ENCODE assay signal across 9 mouse cellular contexts in the genomic region with DNA sequence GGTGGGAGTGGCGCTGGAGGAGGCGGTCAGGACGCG. TPM values are rescaled to one million over a fixed set of nuclear protein-coding genes. Genes with fewer than 3 reads are reported as not detected.
DNase-seq lines count a peak whose midpoint lies in the region; ATAC-seq and TF ChIP-seq lines count a peak whose summit lies in the region.
"Had no signal": no experiment of that assay in that cellular context is flagged by ENCODE, and none has a peak within 500 bp of the region (broad histone marks: within the 10 kb centered on the region; RNA-seq: fewer than 3 reads in every experiment).

Gene Adora2a, plus strand, starts transcription at position 6 of the 36 bp plus-strand sequence.

- H3K27ac ChIP-seq in kidney, adult 2 months (ENCODE audit: insufficient read depth, low read depth, low read length), result peak within 1 kb of the TSS; percentile 54
- peak within 1 kb of the TSS; percentile 72 for H3K27ac ChIP-seq in bone marrow, adult 2 months (ENCODE audit: control insufficient read depth, insufficient read depth, low read depth, low read length, poor library complexity)
- H3K27ac ChIP-seq in liver, postnatal 0 days (ENCODE audit: low read depth), result peak within 1 kb of the TSS; percentile 46

- H3K9me3 ChIP-seq in liver, postnatal 0 days (ENCODE audit: low read length), result no peaks in the 10 kb centered on the region
- H3K9me3 ChIP-seq: G1E had no signal

- TF ChIP-seq CTCF in kidney, adult 2 months (conservative IDR thresholded peaks at IDR 0.05; ENCODE audit: insufficient read depth, insufficient read length, low read depth, low read length), result no peak
- no peak for TF ChIP-seq CTCF in bone marrow, adult 2 months (IDR thresholded peaks at IDR 0.05; ENCODE audit: control insufficient read depth, insufficient read depth, low read length)
- no peak for TF ChIP-seq CTCF in liver, postnatal 0 days (IDR thresholded peaks at IDR 0.05; ENCODE audit: low read depth)

- H3K9ac ChIP-seq in liver, postnatal 0 days (replicated peaks), result peak within 1 kb of the TSS; percentile 61

- DNase-seq in kidney, adult 2 months, result no peak
- DNase-seq in kidney, adult 8-10 months, result no peak
- no peak for DNase-seq in liver, postnatal 0 days
- no peak for DNase-seq in adrenal gland, postnatal 25 days
- DNase-seq in Muller cell, postnatal 12 days (ENCODE audit: inconsistent ontology term), result no peak

- H3K4me2 ChIP-seq in liver, postnatal 0 days (ENCODE audit: low read depth, low read length), result peak within 1 kb of the TSS; percentile 71

- H3K27me3 ChIP-seq in kidney, adult 2 months (replicated peaks; ENCODE audit: control insufficient read depth, insufficient read depth, low read length), result no peaks in the 10 kb centered on the region
- peaks cover 22% of the 10 kb centered on the region for H3K27me3 ChIP-seq in liver, postnatal 0 days (ENCODE audit: insufficient read depth, low read length)

- H3K4me1 ChIP-seq in kidney, adult 2 months (ENCODE audit: control insufficient read depth, insufficient read depth, low read length), result no peaks in the 10 kb centered on the region
- H3K4me1 ChIP-seq in bone marrow, adult 2 months (ENCODE audit: control insufficient read depth, insufficient read depth, low read length), result peaks cover 1% of the 10 kb centered on the region
- H3K4me1 ChIP-seq in liver, postnatal 0 days (ENCODE audit: insufficient read depth), result peaks cover 29% of the 10 kb centered on the region

- TF ChIP-seq EP300 in liver, postnatal 0 days (IDR thresholded peaks at IDR 0.05; ENCODE audit: low read depth), result no peak

- peak within 1 kb of the TSS; percentile 58 for H3K4me3 ChIP-seq in kidney, adult 2 months (ENCODE audit: insufficient read depth, low read depth, low read length)
- peak within 1 kb of the TSS; percentile 58 for H3K4me3 ChIP-seq in bone marrow, adult 2 months (replicated peaks; ENCODE audit: control insufficient read depth, low read depth, low read length)
- H3K4me3 ChIP-seq in liver, postnatal 0 days (ENCODE audit: low read depth, low read length), result peak within 1 kb of the TSS; percentile 60

- 3% methylated on average over 4 of the region's 4 CpGs for WGBS in kidney, adult 2 months
- WGBS in bone marrow, adult 2 months, result 4% methylated on average over 3 of the region's 4 CpGs
- WGBS in liver, postnatal 0 days (ENCODE audit: insufficient replicate concordance), result 0% methylated on average over 4 of the region's 4 CpGs

- no peaks in the 10 kb centered on the region for H3K36me3 ChIP-seq in kidney, adult 2 months (ENCODE audit: control insufficient read depth, insufficient read depth, low read length)
- peaks cover under 1% of the 10 kb centered on the region; the same call in 1 of the 2 replicates for H3K36me3 ChIP-seq in liver, postnatal 0 days (replicated peaks; ENCODE audit: insufficient read depth, low read length)

- TF ChIP-seq POLR2A in kidney, adult 2 months (IDR thresholded peaks at IDR 0.05; ENCODE audit: low read depth, low read length), result no peak
- TF ChIP-seq POLR2A in bone marrow, adult 2 months (IDR thresholded peaks at IDR 0.05; ENCODE audit: borderline replicate concordance, control insufficient read depth, low read depth, low read length), result no peak

- no peak for ATAC-seq in hematopoietic stem cell, adult 5-6 weeks (replicated peaks in 1 of 2; ENCODE audit: insufficient read depth in 1 of 2, low FRiP score in 2 of 2, low TSS enrichment in 1 of 2, low read depth in 1 of 2, poor library complexity in 2 of 2, severe bottlenecking in 2 of 2)
- no peak for ATAC-seq in liver, postnatal 0 days
- no peak for ATAC-seq in erythroid progenitor cell, adult 5-6 weeks (replicated peaks; ENCODE audit: low FRiP score, poor library complexity, severe bottlenecking)

RNA-seq across cellular contexts. Expression of gene Adora2a, which starts in this region (rescaled TPM):
- 11.4 and 13.3 TPM in 2 replicates for polyA plus RNA-seq in kidney, adult 2 months (2012; rRNA removed)
- 7.3 and 7.7 TPM in 2 replicates for polyA plus RNA-seq in bone marrow, adult 2 months (2011; ENCODE audit: insufficient read depth, insufficient read length, low replicate concordance, missing spikeins)
- 8.6 and 10.1 TPM in 2 replicates for total RNA-seq in hematopoietic stem cell, adult 5-6 weeks (2017)
- 1.8 and 1.9 TPM in 2 replicates for polyA plus RNA-seq in liver, postnatal 0 days (2015; fragmentation: Nextera tagmentation; extraction: Ambion mirVana)
- total RNA-seq in erythroid progenitor cell, adult 5-6 weeks (2015; ENCODE audit: low replicate concordance), result 2.2 TPM in 1 of 2 replicates, not detected in the other
- 0.26 TPM in 1 of 2 replicates, not detected in the other for total RNA-seq in erythroid progenitor cell, adult 5-6 weeks (2017; ENCODE audit: low replicate concordance)
- 3.4 and 4.3 TPM in 2 replicates for total RNA-seq in adrenal gland, postnatal 25 days (2021)
